In genomic region chr2:122330317-122330716, GRCm38 (mm10) we compare ENCODE assay signal across 15 mouse cellular contexts. TPM values are rescaled to one million over a fixed set of nuclear protein-coding genes. Genes with fewer than 3 reads are reported as not detected.
DNase-seq lines count a peak whose midpoint lies in the region; TF ChIP-seq lines count a peak whose summit lies in the region.
"Not testable (repeated sequence)": the region's sequence is repeated elsewhere in the genome, so short reads cannot be mapped to it uniquely, and the experiment has no call there.
"Had no signal": no experiment of that assay in that cellular context is flagged by ENCODE, and none has a peak within 500 bp of the region (broad histone marks: within the 10 kb centered on the region; RNA-seq: fewer than 3 reads in every experiment).

No protein-coding gene starts in this region.

- not testable (repeated sequence) for H3K36me3 ChIP-seq in CH12.LX (replicated peaks in 1 of 2; ENCODE audit: control insufficient read depth in 1 of 2, insufficient read depth in 1 of 2, low read length in 1 of 2); MEL (ENCODE audit: control insufficient read depth in 1 of 2, insufficient read depth in 2 of 2, low read length in 2 of 2)

- not testable (repeated sequence) for H3K4me2 ChIP-seq in CH12.LX (ENCODE audit: insufficient read depth, low read depth, poor library complexity, severe bottlenecking)

- TF ChIP-seq RAD21 in CH12.LX (IDR thresholded peaks at IDR 0.05; ENCODE audit: low read depth, low read length); MEL (IDR thresholded peaks at IDR 0.05; ENCODE audit: low read depth, low read length): not testable (repeated sequence)

- TF ChIP-seq EP300 in CH12.LX (IDR thresholded peaks at IDR 0.05; ENCODE audit: low read length); MEL (IDR thresholded peaks at IDR 0.05; ENCODE audit: low read depth in 1 of 2, low read length in 2 of 2): not testable (repeated sequence)

- dilution Hi-C loops in CH12.LX (cut with MboI; ENCODE audit: extremely low pct_ligation_motif_present, extremely low pct_unique_long_range_greater_than_20kb, low sequenced_read_pairs): not testable (repeated sequence)

- not testable (repeated sequence) for H3K79me2 ChIP-seq in CH12.LX (replicated peaks; ENCODE audit: control insufficient read depth, extremely low read depth, insufficient read depth, poor library complexity, severe bottlenecking); MEL (ENCODE audit: control insufficient read depth, insufficient read depth, low read length, poor library complexity)

- not testable (repeated sequence) for H3K9ac ChIP-seq in CH12.LX (ENCODE audit: insufficient read depth, low read depth); MEL (ENCODE audit: control insufficient read depth, low read depth, low read length, poor library complexity, severe bottlenecking)

- H3K4me3 ChIP-seq in CH12.LX (replicated peaks in 1 of 3; ENCODE audit: low read depth in 2 of 3, low read length in 2 of 3, poor library complexity in 1 of 3); MEL (ENCODE audit: control insufficient read depth in 1 of 2, insufficient read depth in 1 of 2, low read depth in 2 of 2, low read length in 2 of 2): not testable (repeated sequence)

- in situ Hi-C loops in CH12.LX (cut with MboI; ENCODE audit: low pct_ligation_motif_present, low pct_unique_long_range_greater_than_20kb, low sequenced_read_pairs): not testable (repeated sequence)

- H3K27me3 ChIP-seq in CH12.LX (replicated peaks); MEL (ENCODE audit: control insufficient read depth in 1 of 2, insufficient read depth in 2 of 2, low read length in 2 of 2): not testable (repeated sequence)

- not testable (repeated sequence) for TF ChIP-seq POLR2A in CH12.LX (IDR thresholded peaks at IDR 0.05; ENCODE audit: low read depth, low read length); MEL (IDR thresholded peaks at IDR 0.05; ENCODE audit: control insufficient read depth in 1 of 2, insufficient read depth in 1 of 2, low read depth in 1 of 2, low read length in 2 of 2, poor library complexity in 1 of 2)

- not testable (repeated sequence) for H3K4me1 ChIP-seq in CH12.LX (ENCODE audit: control insufficient read depth in 1 of 2, insufficient read depth in 2 of 2); MEL (ENCODE audit: control insufficient read depth in 1 of 2, insufficient read depth in 2 of 2, low read length in 2 of 2)

- not testable (repeated sequence) for H3K9me3 ChIP-seq in CH12.LX (replicated peaks; ENCODE audit: low read length); MEL (replicated peaks; ENCODE audit: insufficient read depth, low read length)

- not testable (repeated sequence) for TF ChIP-seq CTCF in CH12.LX (conservative IDR thresholded peaks at IDR 0.05 in 1 of 2, IDR thresholded peaks at IDR 0.05 in 1 of 2; ENCODE audit: low read depth in 2 of 2, low read length in 2 of 2); MEL (IDR thresholded peaks at IDR 0.05 in 2 of 3, conservative IDR thresholded peaks at IDR 0.05 in 1 of 3; ENCODE audit: control insufficient read depth in 1 of 3, insufficient read depth in 1 of 3, low read depth in 2 of 3, low read length in 3 of 3, poor library complexity in 1 of 3, severe bottlenecking in 1 of 3)

- not testable (repeated sequence) for H3K27ac ChIP-seq in CH12.LX (ENCODE audit: insufficient read depth, low read depth); MEL (ENCODE audit: control insufficient read depth, low read depth, low read length)

- not testable (repeated sequence) for DNase-seq in CH12.LX (ENCODE audit: extremely low read depth); MEL (ENCODE audit: low read depth, low spot score)

TF ChIP-seq in CH12.LX, 34 proteins besides CTCF, POLR2A, EP300 and RAD21:
- peak; percentile 79 for TF ChIP-seq TBP (conservative IDR thresholded peaks at IDR 0.05; ENCODE audit: low read depth, low read length)

TF ChIP-seq in MEL, 35 proteins besides CTCF, POLR2A, EP300 and RAD21:
- peak; percentile 83; the same call in 1 of the 2 replicates for TF ChIP-seq TBP (IDR thresholded peaks at IDR 0.05; ENCODE audit: low read depth, low read length)

RNA-seq across cellular contexts. Expression of gene Duox1, which starts 14.8 kb away (rescaled TPM):
- not detected in 2 replicates for total RNA-seq in CH12.LX (2012; rRNA removed)
- total RNA-seq in CH12.LX (2014; rRNA removed): not detected in 2 replicates
- not detected in 2 replicates for polyA plus RNA-seq in CH12.LX (2012; ENCODE audit: insufficient read length, low read depth)
- total RNA-seq in MEL (2012; rRNA removed): not detected in 2 replicates
- under 1 TPM in 1 of 2 experiments, not detected in 1; 0.01 TPM for polyA plus RNA-seq in MEL (2012; ENCODE audit: insufficient read depth in 1 of 2, insufficient read length in 2 of 2, low read depth in 1 of 2, low replicate concordance in 2 of 2, missing spikeins in 1 of 2)
- total RNA-seq: adrenal gland, adult 2 months; adrenal gland, postnatal 10 days; adrenal gland, postnatal 14 days; adrenal gland, postnatal 25 days; G1E had no signal
- polyA plus RNA-seq: activated CD4-positive, CD25-positive, alpha-beta regulatory T cell, adult 4 months; CD4-positive, CD25-positive, alpha-beta regulatory T cell, adult 4 months; G1E had no signal

RNA-seq across cellular contexts. Expression of gene Duoxa1, which starts 16.8 kb away (rescaled TPM):
- total RNA-seq in CH12.LX (2012; rRNA removed) (not detected in 2 replicates), CH12.LX (2014; rRNA removed) (not detected in 2 replicates), MEL (2012; rRNA removed) (not detected in 2 replicates)
- polyA plus RNA-seq in CH12.LX (2012; ENCODE audit: insufficient read length, low read depth) (not detected in 2 replicates), MEL (2012; ENCODE audit: insufficient read depth in 1 of 2, insufficient read length in 2 of 2, low read depth in 1 of 2, low replicate concordance in 2 of 2, missing spikeins in 1 of 2) (not detected)
- total RNA-seq: adrenal gland, adult 18-20 months; adrenal gland, postnatal 25 days; adrenal gland, postnatal 36 days had no signal
- polyA plus RNA-seq: CD4-positive, CD25-positive, alpha-beta regulatory T cell, adult 4 months; cerebellum, adult 2 months; G1E had no signal

RNA-seq across cellular contexts. Expression of gene Duoxa2, which starts 31.6 kb away (rescaled TPM):
- total RNA-seq in CH12.LX (2012; rRNA removed): not detected in 2 replicates
- total RNA-seq in CH12.LX (2014; rRNA removed): not detected in 2 replicates
- polyA plus RNA-seq in CH12.LX (2012; ENCODE audit: insufficient read length, low read depth): not detected in 2 replicates
- total RNA-seq in MEL (2012; rRNA removed): not detected in 2 replicates
- not detected for polyA plus RNA-seq in MEL (2012; ENCODE audit: insufficient read depth in 1 of 2, insufficient read length in 2 of 2, low read depth in 1 of 2, low replicate concordance in 2 of 2, missing spikeins in 1 of 2)
- total RNA-seq: adrenal gland, adult 18-20 months; adrenal gland, adult 2 months; adrenal gland, adult 8-10 months; adrenal gland, postnatal 10 days; adrenal gland, postnatal 14 days; adrenal gland, postnatal 25 days; adrenal gland, postnatal 36 days had no signal
- polyA plus RNA-seq: activated CD4-positive, CD25-positive, alpha-beta regulatory T cell, adult 4 months; adrenal gland, adult 2 months; C2C12; CD4-positive, CD25-positive, alpha-beta regulatory T cell, adult 4 months; cerebellum, adult 2 months; G1E; Patski had no signal

RNA-seq across cellular contexts. Expression of gene Duox2, which starts 32.1 kb away (rescaled TPM):
- not detected in 2 replicates for total RNA-seq in CH12.LX (2012; rRNA removed)
- total RNA-seq in CH12.LX (2014; rRNA removed): not detected in 2 replicates
- polyA plus RNA-seq in CH12.LX (2012; ENCODE audit: insufficient read length, low read depth): not detected in 2 replicates
- total RNA-seq in MEL (2012; rRNA removed): not detected in 2 replicates
- not detected for polyA plus RNA-seq in MEL (2012; ENCODE audit: insufficient read depth in 1 of 2, insufficient read length in 2 of 2, low read depth in 1 of 2, low replicate concordance in 2 of 2, missing spikeins in 1 of 2)
- total RNA-seq: adrenal gland, adult 8-10 months; adrenal gland, postnatal 25 days had no signal
- polyA plus RNA-seq: activated CD4-positive, CD25-positive, alpha-beta regulatory T cell, adult 4 months; CD4-positive, CD25-positive, alpha-beta regulatory T cell, adult 4 months; G1E had no signal

RNA-seq across cellular contexts. Expression of gene Shf, which starts 38.6 kb away (rescaled TPM):
- total RNA-seq in CH12.LX (2012; rRNA removed) (2.1 and 2.7 TPM in 2 replicates), CH12.LX (2014; rRNA removed) (0.49 and 1.2 TPM in 2 replicates), MEL (2012; rRNA removed) (3.6 and 4.3 TPM in 2 replicates)
- polyA plus RNA-seq in CH12.LX (2012; ENCODE audit: insufficient read length, low read depth) (2.0 and 2.1 TPM in 2 replicates), MEL (2012; ENCODE audit: insufficient read depth in 1 of 2, insufficient read length in 2 of 2, low read depth in 1 of 2, low replicate concordance in 2 of 2, missing spikeins in 1 of 2) (1 to 10 TPM in 1 of 2 experiments, not detected in 1; 9.7 TPM)
